Mouse (Mus musculus) heart, adult 8-10 months (tissue): ENCODE results near the gene Ank3. TPM values are rescaled to one million over a fixed set of nuclear protein-coding genes. Genes with fewer than 3 reads are reported as not detected.

Experiments
- DNase-seq: peaks from one replicate; pipeline ENCODE4 v3.0.0; 2022; ENCODE audit warnings: low spot score
- total RNA-seq, 4 experiments: library from RNA; stranded (reverse); gene quantifications; 2 replicates each; pipeline ENCODE4 v1.2.4; 2022

Ank3 gene
- total RNA-seq, 4 experiments from 2014 or later, result 72.9 to 84.4 (median 74.9) TPM

DNA sequence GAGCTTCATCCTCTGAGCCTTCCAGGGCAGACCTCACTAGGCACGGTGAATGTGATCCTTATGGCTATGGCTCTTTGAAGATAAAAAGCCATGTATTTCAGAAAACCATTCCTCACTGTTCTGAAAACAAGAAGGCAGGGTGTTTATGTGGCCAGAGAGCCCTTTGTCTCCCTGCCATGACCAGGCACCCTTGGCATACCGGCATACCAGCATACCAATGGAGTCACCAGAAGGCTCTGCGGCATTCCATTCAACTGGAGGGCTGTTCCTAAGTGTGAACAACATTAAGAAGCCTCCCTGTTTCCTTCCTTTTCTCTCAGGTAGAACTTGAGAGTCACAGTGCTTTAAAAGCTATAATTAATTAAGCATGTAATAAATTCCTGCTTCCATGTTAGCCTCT lies 430.7 kb downstream of the Ank3 start:
- no peak for DNase-seq

GRCm38 (mm10) chr10:69831568-69831967 lies 433.0 kb downstream of the Ank3 start:
- DNase-seq, result no peak

DNA sequence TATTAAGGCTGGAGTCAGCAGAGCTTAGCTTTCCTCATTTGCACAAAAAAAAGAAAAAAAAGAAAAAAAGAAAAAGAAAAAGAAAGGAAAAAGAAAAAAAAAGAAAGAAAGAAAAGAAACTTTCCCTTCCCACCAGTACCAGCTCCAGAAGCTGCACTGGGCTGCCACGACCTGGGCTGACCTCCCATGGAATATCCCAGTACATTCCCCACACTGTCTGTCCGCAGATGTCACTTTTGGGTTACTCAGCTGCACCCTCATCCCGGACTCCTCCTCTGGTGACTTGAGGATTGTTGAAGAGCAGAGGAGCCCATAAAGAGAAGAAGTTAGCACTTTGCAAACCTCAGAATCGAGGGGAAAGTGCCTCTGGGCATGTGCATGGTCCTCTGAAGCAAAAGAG lies 433.7 kb downstream of the Ank3 start:
- DNase-seq, result no peak

DNA sequence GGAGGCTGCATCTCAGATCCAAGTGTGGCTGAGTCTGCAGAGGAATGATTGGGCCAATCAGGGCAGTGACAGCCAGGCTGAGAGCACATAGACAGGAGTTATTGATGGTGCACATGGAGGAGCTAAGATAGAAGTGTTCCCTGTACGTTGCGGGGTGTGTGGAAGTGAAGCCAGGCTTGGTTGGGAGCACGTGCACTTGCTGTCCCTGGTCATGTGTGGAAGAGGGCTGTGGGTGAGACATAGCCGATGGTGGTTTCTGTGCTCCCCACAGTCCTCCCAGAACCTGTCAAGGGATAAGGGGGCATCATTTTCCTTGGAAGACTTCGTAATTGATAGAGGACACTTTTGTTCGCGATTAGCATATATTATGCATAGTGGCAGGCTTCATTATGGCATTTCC lies 434.2 kb downstream of the Ank3 start:
- DNase-seq, result no peak

DNA sequence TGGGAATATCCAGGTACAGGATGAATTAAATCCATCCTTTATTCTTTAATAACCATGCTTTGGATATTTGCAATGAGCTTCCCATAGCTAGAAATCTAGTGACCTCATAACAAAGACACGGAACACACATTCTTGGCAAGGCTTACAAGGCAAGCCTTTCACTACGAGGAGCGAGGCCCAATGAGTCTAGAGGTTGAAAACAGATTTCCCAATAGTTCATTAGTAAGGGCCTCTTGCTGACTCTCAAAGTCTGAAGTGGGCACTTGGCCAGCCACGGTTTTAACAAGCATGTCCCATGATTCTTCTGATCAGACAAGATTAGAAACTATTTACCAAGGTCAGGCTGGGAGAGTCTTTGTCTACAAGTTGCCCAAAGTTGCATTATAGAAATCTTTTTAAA lies 436.1 kb downstream of the Ank3 start:
- DNase-seq, result peak; percentile 35

DNA sequence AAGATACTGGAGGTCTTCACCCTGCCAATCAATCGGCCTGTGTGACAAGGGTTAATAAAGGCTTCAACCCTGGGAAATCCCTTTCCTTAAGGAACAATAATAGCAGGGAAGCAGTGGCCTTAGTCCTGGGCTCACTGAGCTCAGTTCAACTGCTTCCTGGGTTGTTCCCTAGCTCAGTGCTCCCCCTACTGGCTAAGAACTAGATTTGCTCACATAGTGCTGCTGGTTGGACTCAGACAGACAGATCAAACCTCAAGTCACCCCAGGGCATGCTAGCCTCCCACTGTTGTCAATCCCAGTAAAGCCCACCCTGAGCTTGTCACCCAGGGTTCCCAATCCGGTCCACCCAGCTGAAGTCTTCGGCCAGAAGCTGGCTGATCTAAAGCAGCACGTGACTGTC lies 447.2 kb downstream of the Ank3 start:
- DNase-seq, result peak; percentile 44

GRCm38 (mm10) chr10:69852366-69853091 lies 454.0 kb downstream of the Ank3 start:
- no peak for DNase-seq

DNA sequence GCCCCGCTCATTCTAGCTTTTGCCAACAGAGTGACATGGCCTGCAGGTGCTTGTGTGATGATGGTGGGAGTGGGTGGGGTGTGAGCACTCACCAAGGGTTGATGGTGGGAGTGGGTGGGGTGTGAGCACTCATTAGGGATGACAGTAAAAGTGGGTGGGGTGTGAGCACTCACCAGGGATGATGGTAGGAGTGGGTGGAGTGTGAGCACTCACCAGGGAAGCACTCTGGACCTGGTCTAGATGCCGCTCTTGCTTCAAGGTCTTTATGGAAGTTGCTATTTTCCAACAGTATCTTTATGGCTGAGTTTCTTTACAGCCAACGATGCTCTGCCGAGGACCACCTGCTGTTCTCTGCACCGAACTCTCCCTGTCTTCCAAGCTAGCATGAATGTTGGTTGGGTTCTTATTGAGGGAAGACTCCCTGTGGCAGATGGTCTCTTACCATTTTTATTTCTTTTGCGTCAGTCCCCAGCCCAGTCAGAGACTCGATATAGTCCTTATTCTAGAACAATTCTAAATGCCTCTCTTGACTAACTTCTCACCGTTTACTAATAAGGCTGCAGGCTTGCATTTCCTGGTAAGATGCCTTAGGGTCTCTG lies 456.1 kb downstream of the Ank3 start:
- DNase-seq, result no peak

DNA sequence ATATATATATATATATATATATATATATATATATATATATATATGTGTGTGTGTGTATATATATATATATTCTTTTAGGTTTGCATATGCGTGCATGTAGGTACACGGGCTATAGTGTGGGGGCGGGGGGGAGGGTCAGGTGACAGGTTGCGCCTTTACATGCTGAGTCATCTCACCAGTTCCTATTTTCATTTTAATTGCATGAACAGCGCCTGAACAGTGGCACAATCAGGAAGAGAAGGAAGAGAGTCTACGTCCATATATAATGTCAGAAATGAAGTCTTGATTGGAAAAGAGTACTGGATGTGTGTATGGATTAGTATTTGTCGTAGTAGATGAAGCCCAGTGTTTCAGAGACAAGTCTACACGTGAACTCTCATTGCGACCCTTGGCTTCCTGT lies 459.4 kb downstream of the Ank3 start:
- no peak for DNase-seq

- DNase-seq, result no peak
Observed at GRCm38 (mm10) chr10:69858897-69859605, 460.5 kb downstream of the Ank3 start.

DNA sequence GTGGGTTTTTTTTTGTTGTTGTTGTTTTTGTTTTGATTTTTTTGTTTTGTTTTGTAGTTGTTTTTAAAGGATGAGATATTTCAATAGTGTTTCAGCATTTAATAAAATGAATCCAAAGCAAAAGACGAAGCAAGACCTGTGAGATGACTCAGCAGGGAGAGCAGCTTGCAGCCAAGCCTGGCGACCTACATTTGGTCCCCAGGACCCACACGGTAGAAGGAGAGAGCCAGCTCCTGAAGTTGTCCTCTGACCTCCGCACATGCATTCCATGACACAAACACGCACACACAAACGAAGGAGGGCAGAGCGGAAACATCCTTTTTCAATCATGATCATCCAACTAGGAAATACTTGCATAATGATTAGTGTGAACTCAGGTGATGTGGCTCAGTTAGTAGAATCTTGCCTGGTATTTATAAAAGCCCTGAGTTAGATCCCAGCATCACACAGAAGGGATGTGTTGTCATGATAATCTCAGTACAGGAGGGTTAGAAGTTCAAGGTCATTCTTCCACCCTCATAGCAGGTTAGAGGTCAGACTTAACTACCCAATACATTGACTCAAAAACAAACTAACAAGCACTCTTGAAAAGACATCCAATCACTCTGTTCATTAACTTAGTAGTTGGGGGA lies 461.4 kb downstream of the Ank3 start:
- DNase-seq, result no peak

DNA sequence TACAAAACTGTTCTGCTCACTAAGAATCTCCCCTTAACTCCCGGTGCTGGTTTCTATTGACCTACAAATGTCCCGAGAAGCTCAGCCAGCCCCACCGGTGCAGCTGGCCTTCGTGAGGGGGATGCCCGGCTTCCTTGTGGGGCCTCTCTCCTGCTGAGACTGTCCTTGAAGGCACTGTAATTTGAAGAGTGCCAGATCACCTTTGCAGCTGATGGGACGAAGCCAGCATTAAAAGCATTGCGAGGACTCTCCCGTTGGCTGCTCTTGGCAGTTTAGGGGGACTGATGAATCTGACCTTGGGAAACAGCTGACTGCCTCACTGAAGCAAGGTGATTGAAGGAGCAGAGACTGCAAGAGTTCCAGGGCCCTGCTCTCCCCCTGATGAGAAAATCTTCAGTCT lies 464.3 kb downstream of the Ank3 start:
- DNase-seq, result no peak

DNA sequence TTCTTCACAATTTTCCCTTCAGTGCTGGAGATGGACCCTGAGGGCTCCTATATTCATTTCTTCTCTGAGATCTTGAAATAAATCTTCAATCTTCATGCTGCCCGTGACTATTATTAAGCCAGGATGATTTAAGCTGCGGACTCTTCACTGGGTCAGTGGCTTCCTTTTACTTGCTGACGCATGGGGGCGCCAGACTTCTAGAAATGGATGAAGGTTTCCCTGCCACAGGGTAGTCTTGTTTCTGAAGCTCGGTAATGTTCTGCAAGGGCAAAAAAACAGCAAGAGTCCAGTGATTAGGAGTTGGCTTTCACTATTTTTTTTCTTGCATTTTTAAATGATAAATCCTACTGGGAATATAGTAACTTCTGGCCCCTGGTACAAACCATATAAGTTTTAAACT lies 471.8 kb downstream of the Ank3 start:
- DNase-seq, result peak; percentile 81

DNA sequence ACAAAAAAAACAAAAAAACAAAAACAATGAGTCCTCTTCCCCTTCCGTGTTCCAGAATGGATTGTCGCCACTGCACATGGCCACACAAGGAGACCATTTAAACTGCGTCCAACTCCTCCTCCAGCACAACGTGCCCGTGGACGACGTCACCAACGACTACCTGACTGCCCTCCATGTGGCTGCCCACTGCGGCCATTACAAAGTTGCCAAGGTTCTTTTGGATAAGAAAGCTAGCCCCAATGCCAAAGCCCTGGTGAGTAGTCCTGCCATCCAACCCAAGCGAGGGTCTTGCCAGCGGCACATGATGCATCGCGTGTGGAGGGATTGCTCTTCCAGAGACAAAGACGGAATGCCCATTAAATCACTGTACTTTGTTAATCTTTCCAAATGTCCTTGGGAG lies 472.4 kb downstream of the Ank3 start:
- peak; percentile 32 for DNase-seq

GRCm38 (mm10) chr10:69872182-69872741 lies 473.7 kb downstream of the Ank3 start:
- peak; percentile 60 for DNase-seq

GRCm38 (mm10) chr10:69872892-69873291 lies 474.3 kb downstream of the Ank3 start:
- no peak for DNase-seq

- DNase-seq, result no peak
Observed at GRCm38 (mm10) chr10:69874806-69875205, 476.2 kb downstream of the Ank3 start.

DNA sequence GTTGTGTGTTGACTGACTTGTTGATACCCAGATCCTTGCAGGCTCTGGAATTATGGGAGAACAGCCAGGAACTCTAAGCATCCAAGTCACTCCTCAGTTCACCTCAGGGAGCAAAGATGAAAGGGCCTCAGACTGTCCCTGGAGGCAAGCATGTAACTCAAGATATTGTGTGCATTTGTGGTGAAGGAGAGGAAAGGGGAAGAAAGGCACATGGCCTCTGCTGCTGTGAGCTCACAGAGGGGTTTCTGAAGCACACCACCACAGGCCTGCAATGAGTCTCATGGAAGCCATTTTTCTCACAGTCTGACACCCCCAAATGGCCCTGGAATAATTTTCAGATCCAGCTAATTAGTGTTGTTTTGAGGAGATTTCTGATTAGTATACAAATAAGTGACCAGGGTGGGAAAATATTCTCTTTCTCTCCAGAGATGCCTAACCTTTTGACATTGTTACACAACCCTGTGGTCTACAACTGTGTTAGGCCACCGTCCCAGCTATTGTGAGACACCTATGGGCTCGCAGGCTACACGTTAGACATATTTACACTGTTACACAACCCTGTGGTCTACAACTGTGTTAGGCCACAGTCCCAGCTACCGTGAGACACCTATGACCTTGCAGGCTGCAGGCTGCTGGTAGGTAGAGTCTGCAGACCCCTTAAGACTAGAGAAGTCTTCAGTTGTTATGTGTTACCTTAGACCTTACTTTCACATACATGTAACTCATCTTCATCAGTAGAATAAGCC lies 485.5 kb downstream of the Ank3 start:
- no peak for DNase-seq

DNA sequence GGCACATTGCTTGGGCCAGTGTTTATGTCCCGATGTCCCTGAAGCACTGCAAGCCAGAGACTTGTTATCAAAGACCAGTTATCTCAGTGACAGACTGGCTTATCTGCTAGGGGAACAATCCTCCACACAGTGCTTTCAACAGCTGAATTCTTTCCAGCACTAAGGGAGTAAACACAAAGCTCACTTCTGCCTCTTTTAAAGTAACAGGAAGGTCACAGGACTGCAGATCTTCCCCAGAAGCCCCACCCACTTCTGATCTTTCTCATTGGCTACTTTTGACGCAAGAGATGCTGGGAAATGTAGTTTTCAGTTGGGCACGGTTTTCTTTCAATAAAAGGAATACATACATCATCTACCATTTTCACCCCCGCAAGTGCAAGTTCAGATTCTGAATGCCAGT lies 489.8 kb downstream of the Ank3 start:
- peak; percentile 87 for DNase-seq

- DNase-seq, result no peak
Observed at GRCm38 (mm10) chr10:69889779-69890178, 491.2 kb downstream of the Ank3 start.

GRCm38 (mm10) chr10:69890389-69890985 lies 491.9 kb downstream of the Ank3 start:
- no peak for DNase-seq
